Mouse (Mus musculus) frontal cortex, postnatal 14 days (tissue): Measurements from ENCODE around the gene Gm21834.

ENCODE experiments used
- DNase-seq, 2 experiments: peaks; one replicate each; pipeline ENCODE4 v3.0.0; 2022; ENCODE audit warnings: low spot score in 2 of 2

Gm21834 gene

DNA sequence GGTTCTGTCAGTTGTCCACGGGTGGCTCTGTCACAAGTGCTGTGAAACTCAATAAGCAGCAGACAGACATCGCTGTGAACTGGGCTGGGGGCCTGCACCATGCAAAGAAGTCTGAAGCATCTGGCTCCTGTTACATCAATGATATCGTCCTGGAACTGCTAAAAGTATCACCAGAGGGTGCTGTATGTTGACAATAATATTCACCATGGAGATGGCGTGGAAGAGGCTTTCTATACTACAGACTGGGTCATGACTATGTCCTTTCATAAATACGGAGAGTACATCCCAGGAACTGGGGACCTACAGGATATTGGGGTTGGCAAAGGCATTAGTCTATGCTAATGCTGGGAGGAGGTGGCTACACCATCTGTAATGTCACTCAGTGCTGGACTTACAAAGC, at the start of gene Gm21834:
TSS of gene Gm21834 (minus strand) at position 101 of the 400 bp plus-strand sequence.
- DNase-seq, result no peak

DNA sequence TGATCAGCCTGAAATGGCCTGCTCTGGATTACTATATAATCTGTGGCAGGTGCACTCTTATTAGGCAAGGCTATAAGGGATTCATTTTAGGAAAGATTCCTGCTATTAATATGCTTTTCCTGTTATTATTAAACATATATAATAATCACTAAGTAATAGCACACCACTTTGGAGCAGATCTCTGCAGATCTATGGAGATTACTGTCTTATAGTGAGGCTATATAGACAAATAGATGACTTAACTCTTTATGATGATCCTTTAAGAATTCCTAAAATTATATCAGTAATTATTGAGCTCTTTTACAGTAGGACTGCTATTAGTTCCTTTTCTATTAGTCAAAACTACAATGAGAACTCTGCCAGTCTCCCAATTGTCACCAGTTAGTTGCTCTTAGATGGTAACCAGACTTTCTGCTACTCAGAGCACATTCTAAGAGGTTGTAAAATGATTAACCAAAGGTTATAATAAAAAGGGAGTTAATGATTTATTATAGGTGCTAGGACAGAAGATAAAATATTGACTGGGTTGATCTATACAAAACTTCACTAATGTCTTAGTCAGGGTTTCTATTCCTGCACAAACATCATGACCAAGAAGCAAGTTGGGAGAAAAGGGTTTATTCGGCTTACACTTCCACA, 46.3 kb upstream of the Gm21834 start:
- no peak for DNase-seq

DNA sequence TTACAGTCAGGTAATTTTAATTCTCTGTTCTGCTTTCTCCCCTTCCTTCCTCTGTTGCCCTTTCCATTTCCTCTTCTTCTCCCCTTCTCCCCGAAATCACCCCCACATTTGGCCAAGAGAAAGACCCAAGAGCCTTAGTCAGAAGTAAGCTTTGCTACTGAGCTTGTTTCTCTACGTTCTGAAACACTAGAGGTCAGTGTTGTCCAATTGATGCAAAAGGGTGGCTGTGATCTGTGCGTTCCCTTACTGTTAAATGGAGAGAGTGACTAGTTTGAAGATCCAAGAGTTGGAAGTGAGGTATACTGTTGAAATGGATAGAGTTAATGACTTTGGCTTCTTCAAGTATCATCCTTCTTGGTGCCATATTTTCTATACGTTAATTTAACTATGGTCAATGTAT, 28.9 kb upstream of the Gm21834 start:
- DNase-seq, result peak in 1 of 2 experiments; percentile 28

DNA sequence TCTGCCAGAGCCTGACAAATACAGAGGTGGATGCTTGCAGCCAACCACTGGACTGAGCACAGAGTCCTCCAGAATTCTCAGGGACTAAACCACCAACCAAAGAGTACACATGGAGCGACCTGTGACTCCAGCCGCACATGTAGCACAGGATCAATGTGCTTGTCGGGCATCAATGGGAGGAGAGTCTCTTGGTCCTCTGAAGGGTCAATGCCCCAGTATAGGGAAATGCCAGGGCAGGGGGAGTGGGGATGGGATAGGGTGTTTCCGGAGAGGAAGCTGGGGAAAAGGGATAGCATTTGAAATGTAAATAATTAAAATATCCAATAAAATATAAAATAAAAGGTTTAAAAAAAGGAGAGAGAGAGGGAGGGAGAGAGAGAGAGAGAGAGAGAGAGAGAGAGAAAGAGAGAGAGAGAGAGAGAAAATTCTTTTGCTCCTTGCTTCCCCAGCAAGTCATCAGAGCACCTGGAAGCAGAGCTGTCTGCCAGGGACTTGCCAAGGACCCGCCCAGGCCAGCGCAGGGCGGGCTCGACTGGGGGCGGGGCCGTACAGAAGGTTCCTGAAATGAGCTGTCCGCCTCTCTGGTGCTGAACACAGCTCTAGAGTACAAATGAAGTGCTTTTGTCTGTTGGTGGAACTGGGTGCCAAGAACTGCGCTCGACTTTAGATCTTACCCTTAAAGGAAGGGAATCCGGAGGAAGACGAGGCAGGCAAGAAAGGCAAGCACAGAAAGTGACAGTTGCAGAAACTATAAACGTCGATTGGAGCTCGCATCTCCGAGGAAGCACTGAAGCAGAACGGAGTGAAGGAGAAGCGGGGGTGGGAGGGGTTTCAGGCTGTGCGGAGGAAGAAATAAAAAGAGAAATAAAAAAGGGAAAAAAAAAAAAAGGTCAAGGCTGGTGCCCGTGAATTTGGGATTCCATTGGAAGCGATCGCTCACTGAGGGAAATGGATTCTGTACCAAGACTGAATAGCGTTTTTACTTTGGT, 26.9 kb upstream of the Gm21834 start, which contains the start of gene Cntnap5c:
TSS of gene Cntnap5c (plus strand) at position 949 of the 989 bp plus-strand sequence.
- peak; percentile 5 to 29 for DNase-seq

DNA sequence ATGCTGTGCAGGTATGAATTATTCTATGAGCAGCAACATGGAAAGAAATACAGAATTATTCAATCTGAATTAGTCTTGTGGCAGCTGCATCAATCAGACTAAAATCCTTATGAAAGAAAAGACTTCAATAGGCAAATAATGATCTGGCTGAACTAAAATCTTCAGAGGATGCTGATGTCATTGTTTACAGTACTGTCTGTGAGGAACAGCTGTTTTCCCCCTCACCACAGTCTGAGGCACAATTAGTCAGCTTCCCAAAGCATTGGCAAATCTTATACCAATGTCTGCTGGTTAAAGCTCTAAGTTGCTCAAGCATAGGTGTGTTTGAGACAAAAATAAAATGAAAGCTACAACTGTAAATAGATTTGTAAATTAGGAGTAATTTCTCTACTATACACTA, 25.3 kb upstream of the Gm21834 start:
- DNase-seq, result no peak

DNA sequence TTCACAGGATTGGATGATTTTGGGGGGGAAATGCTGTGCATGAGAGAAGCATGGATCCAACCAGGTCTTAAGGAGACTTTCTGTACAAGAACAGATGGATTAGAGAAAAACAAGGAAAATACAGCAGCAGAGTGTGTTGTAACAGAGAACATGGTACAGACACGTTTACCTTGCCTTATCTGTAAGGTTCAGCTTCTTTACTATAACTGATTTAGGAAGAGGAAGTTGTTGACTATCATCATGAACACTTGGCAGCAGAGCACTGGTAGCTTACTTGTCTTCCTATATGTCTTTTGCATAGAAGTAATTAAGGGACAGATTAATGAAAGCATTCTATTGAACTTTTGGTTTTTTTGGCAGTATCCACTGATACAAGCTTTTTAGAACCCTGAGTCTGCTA, 16.0 kb upstream of the Gm21834 start:
- DNase-seq, result no peak

DNA sequence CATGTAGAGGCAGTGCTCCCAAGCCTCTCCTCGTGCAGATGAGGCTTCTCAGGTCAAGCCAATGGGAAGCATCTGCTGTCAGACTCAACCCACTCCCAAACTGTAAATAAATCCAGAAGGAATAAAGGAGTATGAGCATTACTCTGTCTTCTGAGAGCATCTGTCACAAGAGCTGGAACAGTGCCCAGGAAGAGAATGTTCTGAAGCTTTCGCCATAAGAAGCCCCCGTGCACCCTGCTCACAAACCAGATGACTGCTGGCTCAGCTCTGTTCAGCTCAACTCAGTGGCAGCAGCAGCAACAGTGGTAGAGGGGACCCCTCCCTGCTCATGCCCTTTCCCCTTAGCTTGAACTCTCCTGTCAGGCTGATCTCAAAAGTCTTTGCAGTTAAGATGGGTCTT, 47.2 kb downstream of the Gm21834 start:
- DNase-seq, result peak; percentile 7 to 37
